Mouse (Mus musculus) ovary, adult 18-20 months (tissue): ENCODE measurements around the gene Ralgps2.

ENCODE experiments used
- DNase-seq: peaks from one replicate; pipeline ENCODE4 v3.0.0; 2022; ENCODE audit warnings: low spot score, mixed read lengths

Ralgps2 gene

GRCm38 (mm10) chr1:156939251-156940141 lies at the start of gene Ralgps2:
Gene Ralgps2, minus strand, starts transcription at chr1:156939626.
- DNase-seq, result peak; percentile 45

DNA sequence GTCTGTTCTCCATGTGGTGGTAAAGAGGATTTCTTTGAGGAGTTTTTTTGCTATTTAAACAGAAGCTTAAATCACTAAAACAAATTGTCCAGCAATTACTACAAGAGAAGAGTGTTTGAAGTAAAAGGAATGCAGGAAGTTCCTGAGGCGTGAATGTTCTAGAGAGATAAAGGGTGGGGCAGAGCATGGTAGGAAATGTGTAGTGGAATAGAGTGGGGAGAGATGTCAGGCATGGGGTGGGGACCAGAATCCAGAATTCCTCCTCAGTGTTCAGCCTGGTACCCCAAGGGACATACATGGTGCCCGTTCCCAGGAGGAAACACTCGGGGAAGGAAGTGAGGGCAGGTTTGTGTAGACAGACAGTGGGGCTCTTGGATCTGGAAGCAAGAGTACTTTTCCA lies 48.1 kb upstream of the Ralgps2 start:
- no peak for DNase-seq

- no peak for DNase-seq
Measured at GRCm38 (mm10) chr1:156986641-156987345, 47.4 kb upstream of the Ralgps2 start.

DNA sequence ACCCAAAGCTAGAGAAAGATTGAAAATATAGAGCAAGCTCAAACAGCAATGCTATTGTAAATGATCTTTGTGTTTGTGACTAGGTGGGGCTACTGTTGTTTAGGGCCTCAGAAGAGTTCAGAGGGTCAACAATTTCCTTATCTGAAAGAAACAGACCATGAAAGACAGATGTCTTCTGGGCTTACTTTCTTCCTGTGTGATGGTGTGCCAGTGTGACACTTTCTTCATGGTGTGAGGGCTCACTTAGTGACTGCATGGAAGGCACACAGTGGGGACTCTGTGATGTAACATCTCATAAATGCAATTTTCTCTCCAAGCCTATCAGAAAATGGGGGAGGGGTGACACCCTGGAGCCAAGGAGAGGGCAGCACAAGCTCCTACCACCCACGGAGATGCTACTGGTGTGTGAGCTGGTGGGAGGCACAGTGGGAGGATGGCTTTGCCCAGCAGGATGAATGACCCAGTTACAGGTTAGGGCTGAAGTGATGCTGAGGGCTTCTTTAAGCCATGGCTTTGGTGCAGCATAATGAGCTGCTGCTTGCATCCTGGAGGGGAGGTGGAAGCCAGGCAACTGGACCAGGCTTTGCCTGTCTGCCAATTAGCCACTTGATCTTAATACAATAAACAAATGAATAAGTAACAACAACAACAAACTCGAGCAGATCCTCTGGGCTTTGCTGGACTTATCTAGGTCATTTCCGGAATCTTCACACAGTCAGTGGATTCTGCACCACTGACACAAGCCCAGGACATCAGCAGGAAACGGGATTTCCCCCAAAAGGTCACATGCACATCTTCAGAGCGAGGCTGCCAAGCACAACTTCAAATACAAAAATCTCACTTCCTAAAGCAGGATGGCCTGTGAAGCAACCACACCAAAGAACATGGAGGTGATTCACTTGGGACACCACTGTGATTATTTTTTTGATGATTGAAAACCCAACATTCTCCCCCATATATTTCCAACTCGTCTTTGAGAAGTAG lies 46.5 kb upstream of the Ralgps2 start:
- DNase-seq, result no peak

DNA sequence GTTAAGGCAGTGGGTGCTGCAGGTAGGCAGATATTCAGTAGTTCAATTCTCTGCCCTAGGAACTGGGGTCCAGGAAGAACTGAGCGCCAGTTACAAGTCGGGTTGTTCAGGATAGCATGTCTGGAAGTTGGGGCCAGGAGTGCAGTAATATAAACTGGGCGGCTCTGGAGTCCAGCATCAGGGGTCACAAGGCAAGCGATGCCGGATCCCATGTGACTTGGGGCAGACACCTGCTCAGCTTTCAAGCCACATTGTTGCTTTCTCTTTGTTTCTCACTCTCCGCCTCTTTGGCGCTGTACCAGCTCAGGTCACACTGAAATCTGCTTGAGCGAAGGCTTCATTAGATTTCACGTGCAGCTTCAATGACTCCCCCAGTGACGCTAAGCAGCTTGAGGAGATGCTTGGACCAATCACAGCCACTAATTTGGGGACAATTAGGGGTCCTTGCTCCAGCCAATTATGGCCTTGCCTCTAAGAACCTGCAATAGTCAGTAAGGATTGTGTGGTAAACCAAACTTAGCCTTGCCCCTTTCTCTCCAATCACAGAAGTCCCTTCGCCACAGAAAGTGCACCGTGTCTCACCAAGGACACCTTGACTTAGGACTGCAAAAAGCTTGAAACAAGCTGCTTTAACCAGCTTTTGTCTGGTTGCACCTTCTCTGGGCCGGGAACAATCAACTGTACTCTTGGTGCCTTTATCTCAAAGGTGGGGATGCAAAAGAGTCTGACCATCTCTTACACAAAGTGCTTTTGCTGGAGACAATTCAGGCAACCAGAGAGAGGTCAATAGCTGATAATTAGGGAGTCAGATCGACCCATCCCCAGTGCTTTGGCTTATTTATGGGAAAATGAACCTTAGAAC lies 43.8 kb upstream of the Ralgps2 start:
- DNase-seq, result no peak

GRCm38 (mm10) chr1:156981975-156982374 lies 42.5 kb upstream of the Ralgps2 start:
- DNase-seq, result no peak

- no peak for DNase-seq
Measured at GRCm38 (mm10) chr1:156979722-156980121, 40.3 kb upstream of the Ralgps2 start.

DNA sequence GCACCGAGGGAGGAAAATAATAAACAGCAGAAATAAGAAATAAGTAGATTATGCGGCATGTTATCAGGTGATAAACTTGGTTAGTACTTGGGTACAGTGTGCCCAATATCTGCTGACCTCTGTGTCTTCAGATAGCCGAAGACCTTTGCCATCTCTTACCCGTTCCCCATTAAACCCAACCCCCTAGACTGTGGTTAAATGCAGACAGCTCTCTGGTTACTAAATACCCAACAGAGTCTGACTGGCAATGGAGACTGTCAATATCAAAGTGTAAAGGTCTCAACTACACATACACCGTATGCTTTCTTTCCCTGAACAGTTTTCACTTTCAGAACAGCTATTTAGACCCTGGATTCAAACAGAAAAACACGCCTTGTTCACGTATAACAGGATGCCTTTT lies 39.2 kb upstream of the Ralgps2 start:
- no peak for DNase-seq

- DNase-seq, result no peak
Measured at GRCm38 (mm10) chr1:156973857-156974256, 34.4 kb upstream of the Ralgps2 start.

GRCm38 (mm10) chr1:156972391-156972790 lies 33.0 kb upstream of the Ralgps2 start:
- no peak for DNase-seq

DNA sequence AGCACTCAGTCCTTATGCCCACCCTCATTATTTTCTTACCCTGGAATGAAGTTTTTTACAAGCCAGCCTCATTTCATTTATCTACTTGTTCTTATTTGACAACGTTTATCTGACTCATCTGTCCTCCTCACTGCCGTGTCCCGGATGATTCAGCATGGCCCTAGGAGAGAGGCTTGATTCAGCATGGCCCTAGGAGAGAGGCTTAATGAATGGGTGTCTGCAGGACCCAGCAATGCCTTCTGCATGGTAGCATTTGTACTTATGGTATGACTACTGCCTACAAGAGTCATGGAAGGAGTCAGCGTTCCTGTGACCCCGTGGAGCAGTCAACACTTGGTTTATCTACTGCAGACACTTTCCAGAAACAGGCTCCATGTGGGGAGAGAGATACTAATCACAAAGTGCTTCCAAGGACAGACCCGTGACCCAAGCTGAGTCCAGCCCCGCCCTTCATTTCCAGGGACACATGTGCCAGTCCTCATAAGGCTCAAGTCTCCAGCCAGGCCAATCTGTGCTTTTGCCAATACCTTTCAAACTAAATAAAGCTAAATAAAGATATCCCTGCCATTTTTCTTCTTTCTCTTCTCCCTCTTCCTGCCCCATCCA lies 31.9 kb upstream of the Ralgps2 start:
- no peak for DNase-seq

- no peak for DNase-seq
Measured at GRCm38 (mm10) chr1:156970641-156971040, 31.2 kb upstream of the Ralgps2 start.

GRCm38 (mm10) chr1:156968107-156968506 lies 28.7 kb upstream of the Ralgps2 start:
- DNase-seq, result peak; percentile 31

- DNase-seq, result no peak
Measured at GRCm38 (mm10) chr1:156964586-156964932, 25.1 kb upstream of the Ralgps2 start.

GRCm38 (mm10) chr1:156963871-156964585 lies 24.6 kb upstream of the Ralgps2 start:
- DNase-seq, result no peak

GRCm38 (mm10) chr1:156961481-156962265 lies 22.2 kb upstream of the Ralgps2 start:
- DNase-seq, result no peak

- no peak for DNase-seq
Measured at GRCm38 (mm10) chr1:156959004-156959403, 19.6 kb upstream of the Ralgps2 start.

GRCm38 (mm10) chr1:156957360-156957759 lies 17.9 kb upstream of the Ralgps2 start:
- no peak for DNase-seq
